Mouse (Mus musculus): ENCODE measurements around the gene Flt3.

Flt3 gene

DNA sequence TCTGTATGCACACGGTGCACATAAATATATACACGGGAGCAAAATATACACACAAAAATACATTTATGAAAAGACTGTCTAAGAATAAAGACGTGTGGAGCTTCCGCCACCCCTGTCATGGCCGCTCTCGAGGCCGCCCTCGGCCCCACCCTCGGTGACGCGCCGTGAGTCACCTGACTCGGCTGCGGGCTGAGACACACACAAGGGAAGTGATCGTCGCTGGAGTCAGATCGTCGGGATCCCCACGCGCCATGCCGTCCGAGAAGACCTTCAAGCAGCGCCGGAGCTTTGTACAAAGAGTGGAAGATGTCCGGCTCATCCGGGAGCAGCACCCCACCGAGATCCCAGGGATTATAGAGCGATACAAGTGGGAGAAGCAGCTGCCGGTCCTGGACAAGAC, 8.4 kb upstream of the Flt3 start:
- DNase-seq = no peak

DNA sequence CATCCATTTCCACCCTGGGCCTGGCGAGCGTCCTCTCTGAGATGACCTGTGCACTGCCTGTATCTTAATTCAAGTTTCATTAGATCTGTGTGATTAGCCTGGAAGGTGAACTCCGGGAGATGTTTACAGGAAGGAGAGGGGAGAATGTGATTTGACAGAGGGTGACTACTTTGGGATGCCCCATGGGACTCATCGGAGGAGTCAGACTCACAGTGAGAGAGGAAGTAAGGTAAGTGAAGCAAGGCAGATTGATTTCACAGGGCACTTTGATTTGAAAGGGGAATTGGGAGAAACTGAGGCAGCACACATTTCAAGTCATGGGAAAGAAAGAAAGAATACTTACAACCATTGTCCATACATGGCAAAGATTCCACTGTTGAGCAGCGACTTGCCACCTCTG, 5.8 kb upstream of the Flt3 start:
- no peak for DNase-seq

GRCm38 (mm10) chr5:147402505-147402904, 2.2 kb upstream of the Flt3 start:
- DNase-seq = peak; percentile 53

- no peak for DNase-seq
Measured at GRCm38 (mm10) chr5:147401024-147401423, 735 bp upstream of the Flt3 start.

GRCm38 (mm10) chr5:147400505-147400979, 253 bp upstream of the Flt3 start:
- no peak for DNase-seq

GRCm38 (mm10) chr5:147395050-147395449, 5.2 kb downstream of the Flt3 start:
- DNase-seq = no peak

GRCm38 (mm10) chr5:147392667-147393213, 7.5 kb downstream of the Flt3 start:
- DNase-seq = no peak

DNA sequence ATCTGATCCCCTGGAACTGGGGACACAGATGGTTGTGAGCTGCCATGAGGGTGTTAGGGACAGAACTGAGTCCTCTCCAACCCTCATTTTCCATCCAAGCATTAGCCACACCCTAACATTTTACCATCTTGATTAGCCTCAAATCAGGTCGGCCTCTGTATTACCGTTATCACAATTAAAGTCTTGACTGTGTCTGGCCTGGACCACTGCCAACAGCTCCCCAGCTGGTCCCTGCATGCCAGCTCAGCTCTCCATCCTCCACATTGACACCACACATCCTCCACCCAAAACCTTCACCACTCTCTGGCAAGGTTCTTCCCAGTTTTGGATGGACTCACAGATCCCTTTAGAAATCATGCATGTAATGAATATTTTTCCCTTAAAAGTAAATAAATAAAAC, 9.5 kb downstream of the Flt3 start:
- no peak for DNase-seq

- no peak for DNase-seq
Measured at GRCm38 (mm10) chr5:147389052-147389451, 11.2 kb downstream of the Flt3 start.

DNA sequence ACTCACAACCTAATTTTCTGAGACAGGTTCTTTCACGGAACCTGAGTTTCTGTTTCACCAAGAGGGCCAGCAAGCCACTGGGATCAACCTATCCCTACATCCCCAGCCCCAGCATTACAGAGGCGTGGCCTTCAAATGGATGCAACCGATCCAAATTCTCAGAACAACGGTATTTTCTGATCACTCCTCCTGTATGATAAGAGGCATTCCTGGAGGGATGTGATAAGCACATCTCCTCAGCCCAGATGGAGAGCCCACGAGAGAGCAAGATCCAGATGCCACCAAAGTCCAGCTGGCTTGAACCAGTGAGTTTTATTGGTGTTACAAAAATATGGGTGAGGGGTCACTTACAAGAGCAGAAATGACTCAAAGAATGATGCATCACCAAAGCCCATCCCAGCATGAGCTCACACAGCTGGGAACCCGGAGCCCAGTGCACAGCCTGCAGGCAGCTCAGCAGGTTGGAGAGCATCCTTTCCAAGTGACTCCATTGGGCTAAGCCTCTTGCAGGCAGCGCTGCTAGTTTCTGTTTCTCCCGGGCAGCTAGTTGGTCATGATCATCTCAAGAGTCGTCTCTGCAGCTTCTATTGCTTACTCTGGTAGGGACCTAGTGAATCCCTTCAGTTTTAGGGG, 11.8 kb downstream of the Flt3 start:
- DNase-seq = no peak

DNA sequence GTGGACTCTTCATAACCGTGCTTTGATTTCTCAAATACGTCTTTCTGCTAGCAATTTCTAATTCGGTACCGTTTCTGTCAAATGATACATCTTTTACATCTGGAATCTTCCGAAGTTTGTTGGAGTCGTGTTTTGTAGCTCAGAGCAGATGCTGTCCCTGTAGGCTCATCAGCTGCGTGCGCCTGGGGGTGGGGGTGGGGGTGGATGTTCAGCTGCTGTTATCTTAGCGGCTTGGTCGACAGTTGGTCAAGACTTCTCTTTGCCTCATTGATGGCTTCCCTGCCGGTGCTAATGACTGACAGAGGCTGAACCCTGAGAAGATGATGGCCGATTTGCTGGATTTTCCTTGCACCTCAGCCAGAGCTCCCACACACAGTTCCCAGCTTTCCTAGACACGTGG, 13.4 kb downstream of the Flt3 start:
- no peak for DNase-seq

- DNase-seq = no peak
Measured at GRCm38 (mm10) chr5:147381396-147381795, 18.9 kb downstream of the Flt3 start.

DNA sequence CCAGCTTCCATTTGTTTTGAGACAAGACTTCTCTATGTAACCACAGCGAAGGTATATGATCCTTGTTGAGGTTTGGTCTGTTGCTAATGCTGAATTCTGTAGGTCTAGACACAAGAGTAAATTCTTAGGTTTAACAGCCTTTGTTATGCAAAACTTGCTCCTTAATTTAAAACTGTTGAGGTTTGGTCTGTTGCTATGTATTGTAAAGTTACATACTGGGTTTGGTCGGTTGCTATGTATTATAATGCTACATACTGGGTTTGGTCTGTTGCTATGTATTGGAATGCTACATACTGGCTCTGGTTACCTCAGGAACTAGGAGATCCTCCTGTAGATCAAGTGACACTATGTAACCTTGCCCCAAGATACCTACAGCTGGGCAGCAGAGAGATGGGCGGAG, 20.8 kb downstream of the Flt3 start:
- DNase-seq = no peak

DNA sequence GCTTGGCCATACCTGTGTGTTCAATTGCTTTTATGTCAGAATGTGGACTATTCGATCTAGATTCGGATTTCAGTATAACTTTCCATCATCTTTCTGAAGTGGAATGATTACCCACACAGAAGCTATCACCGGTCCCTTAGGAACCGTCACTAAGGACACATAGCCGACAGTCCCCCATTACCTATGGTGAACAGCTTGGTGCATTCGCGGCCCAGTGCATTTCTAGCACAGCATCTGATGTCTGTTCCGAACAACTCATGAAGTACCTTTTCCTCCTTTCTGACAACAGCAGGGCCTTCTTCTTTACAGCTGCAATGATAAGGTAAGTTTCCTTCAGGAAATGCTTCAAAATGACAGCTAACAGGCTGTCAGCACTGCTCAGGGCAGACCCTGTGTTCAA, 30.0 kb downstream of the Flt3 start:
- no peak for DNase-seq

DNA sequence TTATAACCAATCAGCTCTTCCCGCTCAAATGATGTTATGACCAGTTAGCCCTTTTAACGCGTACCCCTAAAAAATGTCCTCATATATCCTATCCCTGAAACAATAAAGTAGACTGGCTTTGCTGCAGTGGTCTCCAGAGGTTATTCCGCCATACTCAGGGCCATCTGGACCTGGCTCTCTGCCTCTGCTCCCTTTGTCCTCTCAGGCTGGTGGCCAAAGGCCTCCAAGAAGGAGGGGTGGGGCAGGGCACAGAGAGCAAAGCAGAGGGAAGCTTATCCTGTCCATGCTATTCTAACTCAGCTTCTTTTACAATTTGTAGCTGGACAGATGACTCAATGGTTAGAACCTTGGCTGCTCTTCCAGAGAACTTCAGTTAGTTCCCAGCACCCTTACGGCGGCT, 32.1 kb downstream of the Flt3 start:
- no peak for DNase-seq

GRCm38 (mm10) chr5:147365995-147366765, 34.1 kb downstream of the Flt3 start:
- DNase-seq = no peak

- DNase-seq = no peak
Measured at GRCm38 (mm10) chr5:147363054-147363453, 37.2 kb downstream of the Flt3 start.

DNA sequence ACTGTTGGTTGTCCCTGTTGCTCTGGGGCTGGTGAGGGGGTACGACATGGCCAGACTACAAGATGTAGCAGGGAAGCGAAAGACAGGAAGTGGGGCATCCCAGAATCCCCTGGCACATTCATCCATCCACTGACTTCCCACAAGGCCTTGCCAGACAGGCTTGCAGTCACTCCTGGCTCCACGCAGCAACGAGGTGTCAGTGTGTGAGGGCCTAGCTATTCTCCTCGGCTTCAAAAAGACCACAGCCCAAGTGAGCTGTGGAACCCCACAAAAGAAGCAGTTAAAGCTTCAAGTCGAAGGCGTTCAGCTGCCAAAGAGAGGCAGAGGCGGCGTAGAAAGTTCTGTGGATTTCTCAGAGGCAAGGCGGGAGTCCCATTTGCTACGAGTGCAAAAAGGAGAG, 41.8 kb downstream of the Flt3 start:
- no peak for DNase-seq

GRCm38 (mm10) chr5:147357536-147357935, 42.8 kb downstream of the Flt3 start:
- DNase-seq = no peak

- no peak for DNase-seq
Measured at GRCm38 (mm10) chr5:147356260-147357055, 43.8 kb downstream of the Flt3 start.

DNA sequence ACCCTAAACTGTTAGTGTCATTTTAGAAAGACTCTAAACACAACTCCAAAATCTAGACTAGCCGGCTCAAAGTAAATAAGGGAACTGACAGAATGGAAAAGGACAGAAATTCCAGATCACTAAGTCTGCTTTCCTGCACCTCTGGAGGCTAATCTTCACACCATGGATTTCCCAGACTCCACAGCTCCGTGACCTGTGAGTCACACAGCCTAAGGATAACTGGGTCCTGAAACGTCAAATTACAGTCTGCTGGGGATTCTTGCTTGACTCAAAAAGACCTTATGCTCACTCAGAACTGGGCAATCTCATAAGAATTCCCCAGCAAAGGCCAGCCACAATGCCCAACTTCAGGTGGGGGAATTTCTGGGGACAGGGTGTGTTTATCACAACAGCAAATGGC, 44.5 kb downstream of the Flt3 start:
- DNase-seq = no peak

GRCm38 (mm10) chr5:147354985-147355384, 45.3 kb downstream of the Flt3 start:
- no peak for DNase-seq

DNA sequence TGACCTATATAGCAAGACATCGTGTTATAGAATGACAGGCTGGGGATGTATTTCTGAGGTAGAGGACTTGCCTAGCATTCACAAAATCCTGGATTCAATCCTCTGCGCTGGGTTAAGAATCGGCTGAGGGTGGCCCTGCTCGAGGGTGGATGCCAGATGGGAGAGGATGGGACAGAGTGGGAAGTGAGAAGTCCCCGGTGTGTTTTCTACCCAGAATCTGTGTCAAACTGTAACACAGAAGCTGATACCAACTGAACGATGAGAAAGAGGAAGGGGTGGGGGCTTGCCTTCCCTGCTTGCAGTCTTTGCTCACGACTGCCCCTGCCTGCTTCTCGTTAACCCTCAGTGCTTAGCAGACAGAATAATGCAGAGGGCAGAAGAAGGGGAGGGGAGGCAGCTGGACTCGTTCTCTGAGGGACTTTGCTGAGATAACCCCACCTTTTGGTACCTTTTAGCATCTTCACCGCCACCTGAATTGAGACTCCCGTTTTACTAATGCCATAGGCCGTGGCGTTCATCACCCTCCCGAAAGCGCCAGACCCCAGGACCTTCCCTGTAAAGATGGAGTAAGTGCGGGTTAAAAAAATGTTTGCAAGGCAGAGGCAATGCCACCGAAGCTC, 46.0 kb downstream of the Flt3 start:
- no peak for DNase-seq

Data from kidney, postnatal 14 days (tissue).